Mouse (Mus musculus): Measurements from ENCODE around the gene Aire. TPM values are rescaled to one million over a fixed set of nuclear protein-coding genes. Genes with fewer than 3 reads are reported as not detected.
A peak's percentile ranks its signal among the peaks of the same experiment; 100 is the strongest.

Aire gene
- polyA plus RNA-seq, 1 experiment from 2014 or later, result 1.6 TPM

GRCm38 (mm10) chr10:78004479-78005100 is 38.8 kb downstream of the Aire start:
- Histone ChIP-seq H3K9ac (no peak overlapping the region), H3K4me1 (peaks cover 39% of the 10 kb centered on the region), H3K27me3 (no peaks in the 10 kb centered on the region), H3K36me3 (peaks cover 53% of the 10 kb centered on the region), H3K9me3 (replicated peaks) (no peaks in the 10 kb centered on the region), H3K27ac (no peak overlapping the region), H3K4me2 (no peak overlapping the region), H3K4me3 (replicated peaks) (no peak overlapping the region)
- no peak for ATAC-seq (replicated peaks; ENCODE audit: low FRiP score)
- 86% methylated on average over 3 of the region's 3 CpGs for WGBS

- H3K9me3 ChIP-seq (replicated peaks), result no peaks in the 10 kb centered on the region
- no peak overlapping the region for H3K4me2 ChIP-seq
- no peak overlapping the region for H3K27ac ChIP-seq
- 94% methylated on average over 2 of the region's 2 CpGs for WGBS
- no peak overlapping the region for H3K4me3 ChIP-seq (replicated peaks)
- ATAC-seq (replicated peaks; ENCODE audit: low FRiP score), result no peak
- H3K4me1 ChIP-seq, result peaks cover 22% of the 10 kb centered on the region
- H3K27me3 ChIP-seq, result no peaks in the 10 kb centered on the region
- peaks cover 75% of the 10 kb centered on the region for H3K36me3 ChIP-seq
- no peak overlapping the region for H3K9ac ChIP-seq
Observed at GRCm38 (mm10) chr10:78002316-78002715, 41.1 kb downstream of the Aire start.

- Histone ChIP-seq H3K9me3 (replicated peaks) (no peaks in the 10 kb centered on the region), H3K27me3 (no peaks in the 10 kb centered on the region), H3K36me3 (peaks cover 80% of the 10 kb centered on the region), H3K27ac (no peak overlapping the region), H3K9ac (no peak overlapping the region), H3K4me1 (peaks cover 16% of the 10 kb centered on the region), H3K4me2 (no peak overlapping the region), H3K4me3 (replicated peaks) (no peak overlapping the region)
- WGBS, result 76% methylated on average over 11 of the region's 11 CpGs
- ATAC-seq (replicated peaks; ENCODE audit: low FRiP score), result no peak
Observed at GRCm38 (mm10) chr10:78001796-78002195, 41.6 kb downstream of the Aire start.

GRCm38 (mm10) chr10:78000200-78000599 is 43.2 kb downstream of the Aire start:
- Histone ChIP-seq H3K9me3 (replicated peaks) (no peaks in the 10 kb centered on the region), H3K4me1 (0 out of 2 replicates have a peak, but pooled peaks cover under 1% of the 10 kb centered on the region), H3K36me3 (peaks cover 94% of the 10 kb centered on the region), H3K9ac (no peak overlapping the region), H3K27ac (no peak overlapping the region), H3K4me2 (no peak overlapping the region), H3K27me3 (no peaks in the 10 kb centered on the region), H3K4me3 (replicated peaks) (no peak overlapping the region)
- ATAC-seq (replicated peaks; ENCODE audit: low FRiP score), result no peak
- WGBS, result 94% methylated on average over 5 of the region's 5 CpGs

GRCm38 (mm10) chr10:77995639-77996038 is 47.8 kb downstream of the Aire start:
- Histone ChIP-seq H3K27ac (no peak overlapping the region), H3K36me3 (peaks cover 97% of the 10 kb centered on the region), H3K9me3 (replicated peaks) (no peaks in the 10 kb centered on the region), H3K27me3 (no peaks in the 10 kb centered on the region), H3K4me3 (replicated peaks) (no peak overlapping the region), H3K4me2 (no peak overlapping the region), H3K9ac (no peak overlapping the region), H3K4me1 (no peaks in the 10 kb centered on the region)
- 88% methylated on average over 3 of the region's 3 CpGs for WGBS
- no peak for ATAC-seq (replicated peaks; ENCODE audit: low FRiP score)

- Histone ChIP-seq H3K9me3 (replicated peaks) (no peaks in the 10 kb centered on the region), H3K27me3 (no peaks in the 10 kb centered on the region), H3K9ac (no peak overlapping the region), H3K4me2 (no peak overlapping the region), H3K27ac (no peak overlapping the region), H3K36me3 (peaks cover 60% of the 10 kb centered on the region), H3K4me3 (replicated peaks) (no peak overlapping the region), H3K4me1 (no peaks in the 10 kb centered on the region)
- 77% methylated on average over 5 of the region's 5 CpGs for WGBS
- ATAC-seq (replicated peaks; ENCODE audit: low FRiP score), result no peak
Observed at GRCm38 (mm10) chr10:77985775-77986174, 57.6 kb downstream of the Aire start.

GRCm38 (mm10) chr10:77984660-77985059 is 58.8 kb downstream of the Aire start:
- Histone ChIP-seq H3K9ac (no peak overlapping the region), H3K4me2 (no peak overlapping the region), H3K27ac (no peak overlapping the region), H3K36me3 (peaks cover 57% of the 10 kb centered on the region), H3K4me3 (replicated peaks) (no peak overlapping the region), H3K4me1 (no peaks in the 10 kb centered on the region), H3K9me3 (replicated peaks) (no peaks in the 10 kb centered on the region), H3K27me3 (no peaks in the 10 kb centered on the region)
- peak; percentile 37; the same call in 1 of the 2 replicates for ATAC-seq (replicated peaks; ENCODE audit: low FRiP score)
- 0% methylated on average over 4 of the region's 4 CpGs for WGBS

Other genes with a start within 250 kb of the Aire start
- gene Gm9639, start 248.5 kb downstream of the Aire start, polyA plus RNA-seq (2015; fragmentation: Nextera tagmentation; extraction: Ambion mirVana), result not detected in 2 replicates
- not detected in 2 replicates for gene Gm19668, start 244.5 kb downstream of the Aire start, polyA plus RNA-seq (2015; fragmentation: Nextera tagmentation; extraction: Ambion mirVana)
- gene Gm9507, start 231.8 kb downstream of the Aire start, polyA plus RNA-seq (2015; fragmentation: Nextera tagmentation; extraction: Ambion mirVana), result not detected in 2 replicates
- not detected in 2 replicates for gene Gm2696, start 228.9 kb downstream of the Aire start, polyA plus RNA-seq (2015; fragmentation: Nextera tagmentation; extraction: Ambion mirVana)
- gene Krtap10-4, start 216.5 kb downstream of the Aire start, polyA plus RNA-seq (2015; fragmentation: Nextera tagmentation; extraction: Ambion mirVana), result not detected in 2 replicates
- not detected in 2 replicates for gene Krtap10-10, start 207.7 kb downstream of the Aire start, polyA plus RNA-seq (2015; fragmentation: Nextera tagmentation; extraction: Ambion mirVana)
- not detected in 2 replicates for gene Gm36176, start 196.8 kb downstream of the Aire start, polyA plus RNA-seq (2015; fragmentation: Nextera tagmentation; extraction: Ambion mirVana)
- not detected in 2 replicates for gene Gm10318, start 190.8 kb downstream of the Aire start, polyA plus RNA-seq (2015; fragmentation: Nextera tagmentation; extraction: Ambion mirVana)
- gene Gm3285, start 181.6 kb downstream of the Aire start, polyA plus RNA-seq (2015; fragmentation: Nextera tagmentation; extraction: Ambion mirVana), result not detected in 2 replicates
- 3.8 and 4.8 TPM in 2 replicates for gene Lrrc3, start 141.1 kb downstream of the Aire start, polyA plus RNA-seq (2015; fragmentation: Nextera tagmentation; extraction: Ambion mirVana)
- 0.32 and 0.97 TPM in 2 replicates for gene Trpm2, start 73.0 kb downstream of the Aire start, polyA plus RNA-seq (2015; fragmentation: Nextera tagmentation; extraction: Ambion mirVana)
- 29.5 and 32.1 TPM in 2 replicates for gene 1810043G02Rik, start 65.1 kb downstream of the Aire start, polyA plus RNA-seq (2015; fragmentation: Nextera tagmentation; extraction: Ambion mirVana)
- gene Pfkl, start 33.5 kb downstream of the Aire start, polyA plus RNA-seq (2015; fragmentation: Nextera tagmentation; extraction: Ambion mirVana), result 149 and 164 TPM in 2 replicates
- 0.68 and 1.1 TPM in 2 replicates for gene Dnmt3l, start 1.7 kb downstream of the Aire start, polyA plus RNA-seq (2015; fragmentation: Nextera tagmentation; extraction: Ambion mirVana)
- gene Icosl, start 25.7 kb upstream of the Aire start, polyA plus RNA-seq (2015; fragmentation: Nextera tagmentation; extraction: Ambion mirVana), result 5.6 and 7.1 TPM in 2 replicates
- gene D10Jhu81e, start 126.2 kb upstream of the Aire start, polyA plus RNA-seq (2015; fragmentation: Nextera tagmentation; extraction: Ambion mirVana), result 43.2 TPM in 2 replicates
- 21.7 and 22.6 TPM in 2 replicates for gene Pwp2, start 141.5 kb upstream of the Aire start, polyA plus RNA-seq (2015; fragmentation: Nextera tagmentation; extraction: Ambion mirVana)
- 12.5 and 12.7 TPM in 2 replicates for gene Trappc10, start 201.0 kb upstream of the Aire start, polyA plus RNA-seq (2015; fragmentation: Nextera tagmentation; extraction: Ambion mirVana)